Mouse (Mus musculus) left cerebral cortex, adult 8-10 months (tissue): Measurements from ENCODE around the gene Rbpms2. TPM values are rescaled to one million over a fixed set of nuclear protein-coding genes. Genes with fewer than 3 reads are reported as not detected.
"Not testable (repeated sequence)": the region's sequence is repeated elsewhere in the genome, so short reads cannot be mapped to it uniquely, and the experiment has no call there.

ENCODE experiments used
- DNase-seq, 2 experiments: peaks; one replicate each; pipeline ENCODE4 v3.0.0; 2022; ENCODE audit warnings: low spot score in 2 of 2
- total RNA-seq, 4 experiments: library from RNA; stranded (reverse); gene quantifications; 2 replicates each; pipeline ENCODE4 v1.2.4; 2022

Gene Rbpms2
- total RNA-seq, 4 experiments from 2014 or later = 2.2 to 5.3 (median 3.0) TPM

DNA sequence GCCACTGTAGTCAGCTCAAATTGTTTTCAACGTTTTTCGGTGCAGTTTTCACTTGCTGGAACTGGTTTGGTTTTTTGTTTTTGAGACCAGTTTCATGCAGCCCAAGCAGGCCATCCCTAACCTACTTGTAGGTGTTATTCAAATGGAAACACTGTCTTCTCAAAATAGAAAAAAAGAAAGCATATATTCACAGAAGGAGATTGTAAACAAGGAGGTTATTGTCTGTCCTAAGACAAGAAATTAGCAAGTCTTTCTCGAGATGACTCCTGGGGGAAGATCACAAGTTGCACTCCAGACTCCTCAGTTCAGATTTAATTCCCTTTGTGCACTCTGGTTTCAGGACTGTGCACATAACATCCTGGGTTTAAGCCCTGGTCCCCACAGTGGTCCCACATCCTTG lies 10.1 kb upstream of the Rbpms2 start:
- DNase-seq = no peak

DNA sequence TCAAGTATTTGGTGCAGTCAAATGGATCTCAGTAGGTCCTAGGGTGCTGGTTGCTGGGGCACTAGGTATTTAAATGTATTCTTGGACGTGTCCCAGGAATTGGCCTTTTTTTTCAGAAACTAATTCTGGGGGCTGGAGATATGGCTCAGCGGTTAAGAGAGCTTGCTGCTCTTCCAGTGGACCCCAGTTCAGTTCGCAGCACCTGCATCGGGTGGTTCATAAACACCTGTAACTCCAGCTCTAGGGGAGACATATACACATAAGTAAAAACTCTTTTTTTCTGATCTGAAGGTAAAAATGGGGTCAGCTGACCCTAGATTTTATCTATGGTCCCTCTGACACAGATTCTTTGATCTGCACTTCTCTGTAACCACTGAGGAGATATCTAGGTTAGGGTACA lies 8.3 kb upstream of the Rbpms2 start:
- DNase-seq = no peak

DNA sequence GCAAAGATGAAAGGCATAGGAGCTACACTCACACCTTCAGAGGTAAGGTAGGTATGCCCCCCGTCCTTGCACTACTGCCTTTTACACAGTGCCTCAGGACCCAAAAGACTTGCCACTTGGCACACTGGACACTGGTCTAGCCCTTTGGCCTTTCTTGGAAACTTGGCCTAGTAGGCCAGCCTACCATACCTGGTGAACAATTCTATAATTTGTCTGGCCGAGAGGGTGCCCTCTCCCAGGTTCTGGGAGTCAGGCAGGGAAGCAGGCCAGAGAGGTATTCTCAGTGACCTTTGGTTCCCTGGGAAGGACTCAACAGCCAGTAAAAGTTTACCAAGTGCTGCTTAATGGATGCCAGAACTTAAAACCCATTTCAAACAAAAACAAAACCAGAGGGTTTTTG lies 7.8 kb upstream of the Rbpms2 start:
- no peak for DNase-seq

DNA sequence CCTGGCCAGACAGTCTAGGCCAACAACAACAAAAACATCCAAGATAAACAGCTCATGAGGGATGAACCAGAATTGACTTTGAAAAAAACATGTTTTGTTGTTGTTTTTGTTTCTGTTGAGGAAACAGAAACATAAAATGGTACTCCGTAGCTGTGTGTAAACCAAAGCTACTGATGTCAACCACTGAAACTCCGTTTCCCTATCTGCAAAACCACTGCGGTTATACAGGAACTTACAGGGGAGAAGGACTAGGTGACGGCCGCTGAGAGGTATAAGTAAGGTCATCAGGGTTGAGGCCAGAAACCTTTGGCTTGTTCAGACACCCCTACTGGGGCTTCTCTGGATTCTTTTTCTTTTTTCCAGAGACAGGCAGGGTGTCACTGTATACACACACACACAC lies 6.6 kb upstream of the Rbpms2 start:
- no peak for DNase-seq

DNA sequence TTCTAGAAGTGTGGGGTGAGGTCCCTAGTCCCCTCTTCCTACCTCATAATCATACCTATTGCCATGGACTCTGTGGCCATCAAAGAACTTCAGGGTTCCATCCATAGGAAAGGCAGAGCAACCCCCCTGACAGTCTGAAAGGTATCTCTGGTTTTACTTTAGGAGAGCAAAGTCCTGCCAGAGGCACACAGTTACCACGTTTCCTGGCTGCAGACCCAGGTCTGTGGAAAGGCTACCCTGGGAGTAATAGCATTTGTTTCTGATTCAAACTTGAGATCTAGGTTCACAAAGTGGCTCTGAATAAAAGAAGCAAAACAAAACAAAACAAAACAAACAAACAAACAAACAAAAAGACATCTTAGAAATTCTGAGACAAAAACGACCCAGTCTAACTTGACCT lies 5.2 kb upstream of the Rbpms2 start:
- DNase-seq = no peak

DNA sequence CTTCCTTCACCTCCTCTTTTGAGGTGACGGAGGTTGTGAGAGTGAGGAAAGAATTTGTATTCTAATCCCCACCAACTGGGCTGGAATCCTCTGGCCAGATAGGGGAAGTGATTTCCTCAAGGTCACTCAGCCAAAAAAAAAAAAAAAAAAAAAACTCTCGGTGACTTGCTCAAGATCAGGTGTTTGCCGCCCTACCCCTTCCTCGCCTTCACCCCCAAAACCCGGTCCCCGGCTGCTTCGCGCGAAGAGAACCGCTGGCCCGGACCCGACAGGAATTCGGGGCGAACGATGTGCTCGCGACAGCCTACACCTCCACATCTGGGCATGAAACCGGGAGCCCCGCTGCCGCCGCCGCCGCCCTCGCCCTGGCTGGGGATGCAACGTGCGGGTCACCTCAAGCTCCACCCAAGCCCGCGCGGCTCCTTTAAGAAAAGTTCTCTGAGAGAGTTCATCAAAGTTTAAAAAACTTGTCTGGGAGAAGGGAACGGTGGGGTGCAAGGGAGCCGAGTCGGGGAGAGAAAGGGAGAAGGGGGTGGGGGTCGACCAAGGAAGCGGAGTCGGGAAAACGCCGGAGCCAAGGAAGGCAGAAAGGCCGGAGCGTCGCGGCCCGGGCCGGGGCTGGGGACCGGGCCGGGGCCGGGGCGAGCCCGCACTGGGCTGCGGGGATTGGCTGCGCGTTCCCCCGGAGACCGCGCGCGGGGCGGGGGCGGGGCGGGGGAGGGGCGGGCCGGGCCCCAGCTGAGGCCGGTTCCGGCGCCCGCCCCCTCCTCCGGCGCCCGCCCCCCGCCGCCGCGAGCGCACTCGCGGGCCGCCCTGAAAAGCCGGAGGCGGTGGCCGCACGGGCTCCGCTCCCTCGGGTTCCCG lies 551 bp downstream of the Rbpms2 start:
- DNase-seq = no peak

DNA sequence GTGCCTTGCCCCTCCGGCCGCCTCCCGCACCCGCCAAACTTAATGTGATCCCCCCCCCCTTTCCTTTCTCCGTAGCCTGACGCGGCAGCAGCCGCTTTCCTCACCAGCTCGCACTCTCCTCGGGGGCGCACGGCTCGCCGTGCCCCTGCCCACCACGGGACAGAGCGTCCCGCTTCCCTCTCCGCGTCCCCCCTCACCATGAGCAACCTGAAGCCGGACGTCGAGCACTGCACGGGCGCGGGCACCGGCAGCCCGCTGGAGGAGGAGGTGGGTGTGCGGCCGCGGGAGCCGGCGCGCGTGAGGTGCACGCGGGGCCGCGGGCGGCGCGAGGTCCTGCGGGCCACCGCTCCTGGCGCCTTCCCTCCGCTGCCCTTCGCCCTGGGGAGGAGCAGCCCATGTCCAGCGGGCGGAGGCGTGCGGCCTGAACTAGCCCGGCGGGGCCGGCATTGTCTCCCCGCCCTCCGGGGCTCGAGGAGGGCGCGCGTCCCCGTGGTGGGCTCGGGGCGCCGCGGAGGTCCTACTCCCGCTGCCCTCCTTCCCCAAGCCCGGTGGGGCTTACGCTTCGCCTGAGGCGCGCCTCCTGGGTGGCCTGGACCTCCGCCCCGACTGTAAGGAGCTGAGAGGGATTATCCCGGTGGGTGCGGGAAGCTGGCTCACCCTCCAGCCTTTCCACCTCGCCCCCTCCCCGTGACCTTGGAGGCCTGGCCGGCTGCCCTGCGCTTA lies 1.3 kb downstream of the Rbpms2 start:
- no peak for DNase-seq

DNA sequence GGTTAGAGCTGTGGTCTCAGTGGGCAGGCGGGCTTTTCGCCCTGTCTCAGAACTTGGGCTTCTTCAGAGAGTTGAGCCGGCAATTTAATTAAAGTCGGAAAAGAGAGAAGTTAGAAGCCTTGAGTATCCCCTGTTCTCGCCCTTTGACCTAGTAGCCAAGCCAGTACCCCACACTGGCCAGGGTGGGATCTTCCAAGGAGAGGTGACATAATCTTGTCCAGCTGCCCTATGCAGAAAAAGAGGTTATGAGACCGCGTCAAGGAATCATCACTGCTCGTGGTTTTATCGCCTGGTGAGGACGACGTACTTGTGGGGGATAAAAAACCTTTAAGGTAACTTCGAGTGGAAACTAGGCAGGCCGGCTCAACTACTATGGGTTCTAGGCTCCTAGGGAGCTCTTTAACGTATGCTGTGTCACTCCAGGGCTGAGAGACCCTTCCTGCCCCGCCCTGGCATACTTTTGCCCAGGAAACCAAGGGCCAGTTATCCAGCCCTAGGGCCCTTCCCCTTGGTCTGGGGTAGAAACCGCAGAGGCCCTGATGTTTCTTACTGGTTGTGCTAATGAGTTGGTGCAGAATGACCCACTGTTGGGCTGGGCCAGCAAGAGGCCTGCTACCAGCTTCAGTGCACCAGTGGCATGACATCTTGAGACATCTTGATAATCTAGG lies 2.0 kb downstream of the Rbpms2 start:
- no peak for DNase-seq

DNA sequence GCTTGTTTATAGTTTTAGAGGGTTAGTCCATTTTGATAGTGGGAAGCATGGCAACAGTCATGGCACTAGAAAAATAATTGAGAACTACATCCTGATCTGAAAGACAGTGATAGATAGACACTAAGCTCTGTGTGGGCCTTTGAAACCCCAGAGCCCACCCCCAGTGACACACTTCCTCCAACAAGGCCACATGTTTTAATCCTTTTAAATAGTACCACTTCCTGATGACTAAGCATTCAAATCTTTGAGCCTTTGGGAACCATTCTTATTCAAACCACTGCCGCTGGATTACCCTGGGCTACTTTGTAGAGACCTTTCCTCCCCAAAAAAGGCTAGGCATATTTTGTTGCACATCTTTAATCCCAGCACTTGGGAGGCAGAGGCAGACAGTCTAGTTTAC lies 6.3 kb downstream of the Rbpms2 start:
- no peak for DNase-seq

DNA sequence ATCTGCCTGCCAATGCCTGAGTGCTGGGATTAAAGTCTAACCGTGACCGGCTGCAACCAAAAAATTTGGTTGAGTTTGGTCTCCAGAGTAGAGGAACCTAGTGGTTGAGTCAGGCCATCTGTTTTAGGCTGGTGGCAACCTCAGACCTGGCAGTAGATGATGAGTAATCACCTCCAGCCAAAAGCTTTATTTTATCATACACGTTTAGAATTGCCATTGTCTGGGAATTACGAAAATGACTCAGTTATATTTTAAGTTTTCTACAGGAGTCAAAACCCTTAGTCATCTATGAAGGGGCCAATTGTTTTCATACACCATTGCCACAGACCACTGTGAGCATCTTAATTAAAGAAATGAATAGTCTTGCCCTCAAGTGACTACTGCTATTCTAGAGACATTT lies 7.5 kb downstream of the Rbpms2 start:
- no peak for DNase-seq

DNA sequence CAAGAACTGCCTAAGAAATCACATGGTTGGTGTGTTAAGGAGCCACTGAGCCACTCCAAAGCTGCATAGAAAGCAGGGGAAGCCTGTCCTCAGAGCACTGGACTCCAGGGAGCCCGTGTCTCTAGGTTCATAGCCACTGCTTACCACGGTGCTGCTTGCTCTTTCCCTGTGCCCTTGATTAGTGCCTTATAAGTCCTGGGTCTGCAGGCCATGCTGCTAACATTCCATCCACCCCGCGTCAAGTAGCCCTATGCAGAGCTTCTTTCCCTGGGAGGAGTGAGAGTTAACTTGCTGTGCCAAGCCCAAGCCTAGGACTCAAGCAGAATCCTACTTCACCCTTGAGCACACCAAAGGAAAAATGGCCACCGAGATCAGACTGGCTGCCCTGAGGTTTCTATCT lies 9.6 kb downstream of the Rbpms2 start:
- DNase-seq = no peak

DNA sequence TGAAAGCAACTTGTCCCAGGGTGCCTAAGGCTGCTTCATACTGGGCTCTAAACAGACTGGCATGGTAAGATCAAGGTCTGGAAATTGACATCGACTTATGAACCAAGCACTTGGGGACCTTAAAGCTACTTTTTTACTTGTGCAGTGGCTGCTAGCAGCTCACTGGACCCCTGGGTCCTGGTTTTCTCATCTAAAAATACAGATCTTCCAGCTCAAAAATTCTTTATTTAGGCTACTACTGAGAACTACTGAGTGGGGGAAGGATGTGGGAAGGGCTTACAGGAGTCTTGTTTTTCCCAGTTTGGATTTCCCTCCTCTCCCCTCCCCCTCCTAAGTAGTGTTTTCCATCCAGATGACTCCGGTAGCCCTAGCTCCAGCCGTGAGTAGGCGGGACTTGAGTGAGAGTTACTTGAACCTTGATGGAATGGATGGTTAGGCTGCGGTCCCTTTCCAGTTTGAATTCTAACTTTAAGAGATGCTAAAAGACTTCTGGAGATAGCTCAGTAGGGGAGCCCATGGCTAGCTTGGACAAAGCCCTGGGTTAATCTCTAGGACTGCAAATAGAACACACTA lies 11.5 kb downstream of the Rbpms2 start:
- no peak for DNase-seq

DNA sequence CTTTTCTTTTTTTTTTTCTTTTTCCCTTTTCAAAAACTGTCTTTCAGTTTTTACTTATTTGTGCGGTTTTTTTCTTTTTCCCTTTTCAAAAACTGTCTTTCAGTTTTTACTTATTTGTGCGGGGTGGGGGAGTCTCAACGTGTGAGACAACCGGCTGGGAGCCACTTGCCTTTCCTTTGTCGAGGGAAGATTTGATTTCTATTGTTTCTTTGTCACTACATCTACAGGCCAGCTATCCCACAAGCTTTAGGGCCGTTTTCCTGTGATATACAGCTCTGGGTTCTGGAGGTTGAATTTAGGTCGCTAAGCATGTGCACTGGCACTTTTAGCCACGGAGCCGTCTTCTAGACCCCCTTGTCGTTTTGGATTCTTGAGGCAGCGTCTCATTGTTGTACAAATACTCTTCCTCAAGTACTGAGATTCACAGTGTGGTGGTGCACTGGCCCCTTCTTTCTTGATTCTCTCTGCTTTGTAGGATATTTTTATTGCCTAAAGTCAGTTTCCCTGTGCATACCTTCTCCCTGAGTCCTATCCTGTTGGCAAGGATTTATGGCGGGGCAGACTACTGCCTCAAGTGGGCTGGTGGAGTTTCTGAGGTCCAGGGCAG lies 12.1 kb downstream of the Rbpms2 start:
- DNase-seq = no peak

DNA sequence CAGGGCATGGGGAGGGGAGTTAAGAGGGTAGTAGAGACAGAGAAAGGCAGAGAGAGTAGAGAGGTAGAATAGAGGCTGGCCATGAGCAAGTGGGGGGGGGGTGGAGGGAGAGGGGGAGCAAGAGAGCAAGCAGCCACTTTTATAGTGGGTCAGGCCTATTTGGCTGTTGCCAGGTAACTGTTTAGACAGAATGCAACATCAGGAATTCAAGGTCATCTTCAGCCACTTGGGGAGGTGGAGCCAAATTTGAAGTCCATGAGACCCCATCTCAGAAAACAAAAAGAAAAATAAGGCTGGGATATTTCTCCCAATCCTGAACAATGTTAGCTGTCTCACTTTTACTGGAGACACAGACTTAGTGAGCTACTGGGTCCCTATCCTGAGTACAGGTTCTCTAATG lies 13.1 kb downstream of the Rbpms2 start:
- no peak for DNase-seq

DNA sequence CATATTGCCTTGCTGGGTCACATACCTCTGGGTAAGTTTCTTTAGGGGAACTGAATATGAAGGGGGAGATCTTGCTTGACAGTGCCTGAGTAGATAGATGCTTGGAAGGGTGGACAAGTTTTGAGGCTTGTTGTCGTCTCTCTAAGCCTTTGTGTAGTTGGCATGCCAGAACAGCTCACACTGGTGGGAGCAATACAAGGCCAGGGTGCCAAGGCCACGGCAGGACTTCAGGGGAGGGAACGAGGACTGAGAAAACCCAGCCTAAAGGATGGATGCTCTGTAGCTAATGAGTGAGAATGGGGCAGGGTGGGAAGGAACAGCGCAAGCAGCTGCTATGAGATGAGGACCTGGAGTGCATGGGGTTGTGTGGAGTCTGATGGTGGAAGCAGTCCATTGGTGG lies 15.5 kb downstream of the Rbpms2 start:
- DNase-seq = no peak

DNA sequence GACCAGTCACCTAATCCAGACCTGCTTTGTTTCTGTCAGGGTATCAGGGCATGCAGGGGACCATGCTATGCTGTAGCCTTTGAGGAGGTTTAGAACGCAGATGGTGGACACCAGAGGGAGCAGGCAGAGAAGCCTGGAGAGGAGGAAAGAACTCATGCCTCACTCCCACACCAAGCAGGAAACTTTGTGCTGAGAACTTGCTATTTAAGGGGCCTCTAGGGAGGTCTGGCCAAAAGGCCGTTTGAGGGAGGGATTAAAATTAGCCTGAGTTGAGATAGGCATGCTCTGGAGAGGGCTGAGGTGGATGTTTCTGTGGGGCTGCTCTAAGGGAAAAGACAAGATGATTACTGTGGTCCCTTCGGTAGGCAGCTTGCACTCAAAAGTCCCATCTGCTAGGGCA lies 16.5 kb downstream of the Rbpms2 start:
- DNase-seq = no peak

DNA sequence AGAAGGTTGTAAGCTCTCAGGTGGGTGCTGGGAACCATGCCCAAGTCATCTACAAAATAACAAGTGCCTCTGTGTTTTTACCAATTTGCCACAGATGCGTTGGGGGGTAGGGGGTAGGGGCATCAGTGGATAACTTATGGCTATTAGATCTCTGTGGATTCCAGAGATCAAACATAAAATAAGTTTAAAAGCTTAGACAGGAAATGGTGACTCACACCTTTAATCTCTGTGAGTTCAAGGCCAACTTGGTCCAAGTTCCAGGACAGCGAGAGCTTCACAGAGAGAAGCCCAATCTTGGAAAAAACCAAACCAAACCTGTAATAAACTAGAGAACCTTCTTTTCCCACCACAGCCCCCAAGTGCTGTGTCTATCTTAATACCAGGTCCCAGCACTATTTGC lies 17.3 kb downstream of the Rbpms2 start:
- DNase-seq = no peak

DNA sequence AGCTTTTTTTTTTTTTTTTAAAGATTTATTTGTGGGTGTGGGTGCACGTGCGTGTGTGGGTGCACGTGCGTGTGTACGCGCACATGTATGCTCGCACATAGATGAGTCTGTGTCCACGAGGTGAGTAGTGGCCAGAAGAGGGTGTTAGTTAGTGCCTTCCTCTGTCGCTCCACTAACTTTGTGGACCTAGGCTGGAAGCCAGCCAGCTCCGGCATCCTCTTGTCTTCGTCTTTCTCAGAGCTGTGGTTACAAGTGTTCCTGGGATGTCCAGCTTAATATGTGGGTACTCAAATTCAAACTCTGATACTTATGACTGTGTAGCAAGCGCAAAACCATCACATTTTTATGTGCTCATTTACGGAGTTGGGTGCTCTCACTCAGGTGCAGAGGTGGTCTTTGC lies 19.3 kb downstream of the Rbpms2 start:
- no peak for DNase-seq

DNA sequence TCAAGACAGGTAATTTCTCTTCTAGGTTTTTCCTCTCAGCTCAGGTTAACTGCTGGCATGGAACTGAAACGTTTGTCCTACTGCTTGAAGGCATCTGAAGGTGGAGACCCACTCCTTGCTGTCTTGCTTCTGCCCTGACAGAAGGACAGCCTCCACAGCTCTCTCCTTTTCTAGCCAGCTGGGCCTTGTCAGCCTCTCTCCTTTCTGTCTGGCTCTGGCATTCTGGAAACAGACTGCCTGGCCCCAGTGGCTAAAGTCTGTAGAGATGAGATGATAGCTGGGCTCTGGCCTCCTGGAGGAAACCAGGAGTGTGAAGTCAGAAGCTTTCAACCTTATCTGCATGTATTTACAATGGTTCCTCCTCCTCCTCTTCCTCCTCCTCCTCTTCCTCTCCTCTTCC lies 20.5 kb downstream of the Rbpms2 start:
- no peak for DNase-seq

DNA sequence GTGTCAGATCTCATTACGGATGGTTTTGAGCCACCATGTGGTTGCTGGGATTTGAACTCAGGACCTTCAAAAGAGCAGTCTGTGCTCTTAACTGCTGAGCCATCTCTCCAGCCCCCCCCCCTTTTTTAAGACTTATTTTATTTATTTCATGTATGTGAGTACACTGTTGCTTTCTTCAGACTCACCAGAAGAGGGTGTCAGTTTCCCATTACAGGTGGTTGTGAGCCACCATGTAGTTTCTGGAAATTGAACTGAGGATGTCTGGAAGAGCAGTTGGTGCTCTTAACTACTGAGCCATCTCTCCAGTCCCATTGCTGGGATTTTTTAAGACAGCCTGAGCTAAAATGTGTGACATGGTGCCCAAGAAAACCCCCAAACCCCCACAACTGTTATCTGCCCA lies 22.5 kb downstream of the Rbpms2 start:
- not testable (repeated sequence) for DNase-seq

DNA sequence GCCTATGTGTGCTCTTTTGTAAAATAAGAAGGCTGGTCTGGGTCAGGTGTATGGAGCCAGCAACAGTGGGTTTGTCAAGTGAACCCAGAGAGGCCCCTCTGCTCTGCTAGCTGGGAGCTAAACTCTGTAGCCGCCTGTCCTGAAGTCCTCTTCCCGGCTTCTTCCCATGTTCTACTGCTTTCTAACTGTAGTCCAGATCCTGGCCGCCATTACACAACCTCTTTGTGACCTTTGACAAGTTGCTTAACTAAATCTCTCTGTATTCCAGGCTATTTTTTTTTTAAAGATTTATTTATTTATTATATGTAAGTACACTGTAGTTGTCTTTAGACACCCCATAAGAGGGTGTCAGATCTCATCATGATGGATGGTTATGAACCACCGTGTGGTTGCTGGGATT lies 24.3 kb downstream of the Rbpms2 start:
- no peak for DNase-seq
